Mouse (Mus musculus) gastrocnemius, postnatal 14 days (tissue): ENCODE data around the gene Podnl1. TPM values are rescaled to one million over a fixed set of nuclear protein-coding genes. Genes with fewer than 3 reads are reported as not detected.

ENCODE experiments used
- DNase-seq: peaks from one replicate; pipeline ENCODE4 v3.0.0; 2021; ENCODE audit warnings: mixed read lengths
- intact Hi-C: fragments of 180-260 bp; cut with DNase I; formaldehyde crosslinking; loops from one replicate; pipeline ENCODE4 v1.15.1; 2025; ENCODE audit warnings: low total_unique reads
- microRNA-seq, 2 experiments: library from miRNA; unstranded; fragments of <30 nt; microRNA quantifications; one replicate each; pipeline ENCODE4 v1.2.0; 2021
- total RNA-seq, 2 experiments: library from RNA; stranded (reverse); gene quantifications; 2 replicates each; pipeline ENCODE4 v1.2.3; 2021

Gene Podnl1
- total RNA-seq, 2 experiments from 2014 or later, result 0.10 TPM; not detected in 1

DNA sequence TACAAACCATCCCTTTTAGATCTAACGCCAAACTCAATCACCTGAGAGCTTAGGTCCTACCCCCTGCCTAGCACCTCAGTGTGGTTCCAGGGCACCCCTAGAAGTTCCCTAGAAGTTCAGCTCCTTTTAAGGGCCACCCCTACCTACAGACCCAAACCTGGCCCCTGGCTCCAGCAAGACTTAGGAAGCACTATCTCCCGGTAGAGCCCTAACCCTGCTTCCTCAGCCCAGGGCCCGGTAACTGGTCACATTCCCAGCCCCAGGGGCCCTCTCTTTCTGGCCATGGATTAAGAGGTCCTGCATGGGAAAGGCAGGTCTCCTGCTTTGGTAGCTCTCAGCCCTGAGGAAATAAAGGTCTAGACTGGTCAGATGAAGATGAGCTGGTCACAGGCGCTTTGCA is 54.2 kb downstream of the Podnl1 start:
- intact Hi-C loops, result loop anchor here (5.0 to 10.0 kb wide), 4 partner anchors 42 to 175 kb away; partner anchors contain the start of genes Il27ra and Rln3
- no peak for DNase-seq

DNA sequence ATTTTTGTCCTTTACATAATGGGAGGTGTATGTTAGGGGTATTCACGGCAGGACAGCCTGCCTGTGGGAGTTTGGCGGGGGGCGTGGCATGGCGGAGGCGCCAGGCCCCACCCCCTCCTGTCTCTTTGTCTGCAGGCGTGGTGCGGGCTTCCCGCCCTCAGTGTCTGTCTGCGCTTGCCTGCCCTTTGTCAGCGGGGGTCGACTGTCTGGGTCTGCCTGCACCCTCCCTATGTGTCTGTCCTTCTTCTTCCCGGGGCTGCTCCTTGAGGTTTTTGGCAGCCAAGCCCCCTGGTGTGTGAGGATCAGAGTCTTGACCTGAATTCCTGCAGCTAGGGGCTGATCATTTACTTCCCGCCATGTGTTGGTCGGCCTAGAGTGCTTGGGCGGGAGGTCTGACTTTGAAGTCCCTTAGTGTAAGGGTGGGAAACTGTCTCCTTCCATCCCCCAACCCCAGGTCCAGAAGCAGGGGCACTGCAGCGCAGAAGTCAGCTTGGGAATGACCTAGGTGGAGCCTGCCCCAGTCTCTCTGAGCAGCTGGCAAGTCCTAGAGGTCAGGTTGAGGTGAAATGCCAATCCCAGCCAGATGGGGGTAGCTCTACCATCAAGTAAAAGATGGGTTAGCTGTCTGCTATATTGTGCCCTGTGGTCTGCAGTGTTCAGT is 54.9 kb downstream of the Podnl1 start:
- intact Hi-C loops, result loop anchor here (5.0 to 10.0 kb wide), 3 partner anchors 42 to 174 kb away; no protein-coding TSS in a partner anchor
- DNase-seq, result peak; percentile 39

Small RNA genes lying within 50 kb of the gene (microRNA-seq; reads per million reads assigned to microRNA genes)
- 0 reads per million in 2 experiments for gene Gm25110
- gene Mir181c, result 645 to 952 reads per million in 2 experiments
- 666 to 843 reads per million in 2 experiments for gene Mir181d
- gene Mir709, result 0 reads per million in 2 experiments

Other genes starting within 250 kb of the Podnl1 start
- gene Adgrl1, start 225.9 kb upstream of the Podnl1 start, total RNA-seq, result 10 to 100 TPM; 16.2 to 17.2 TPM
- gene Gm10644, start 170.8 kb upstream of the Podnl1 start, total RNA-seq, result under 1 TPM; 0.11 to 0.14 TPM
- 1 to 10 TPM; 2.0 to 3.1 TPM for gene Asf1b, start 170.5 kb upstream of the Podnl1 start, total RNA-seq
- 100 to 1,000 TPM; 319 to 324 TPM for gene Prkaca, start 153.0 kb upstream of the Podnl1 start, total RNA-seq
- 10 to 100 TPM; 17.8 to 22.1 TPM for gene Samd1, start 128.3 kb upstream of the Podnl1 start, total RNA-seq
- not detected for gene 1700067K01Rik, start 124.5 kb upstream of the Podnl1 start, total RNA-seq
- 1 to 10 TPM; 2.9 to 4.2 TPM for gene 2210011C24Rik, start 113.8 kb upstream of the Podnl1 start, total RNA-seq
- under 1 TPM; 0.25 to 0.51 TPM for gene Palm3, start 104.5 kb upstream of the Podnl1 start, total RNA-seq
- 1 to 10 TPM in 1 of 2 experiments, under 1 TPM in 1; 0.84 to 1.1 TPM for gene Il27ra, start 83.4 kb upstream of the Podnl1 start, total RNA-seq
- not detected for gene Rln3, start 81.0 kb upstream of the Podnl1 start, total RNA-seq
- gene Gm10643, start 60.9 kb upstream of the Podnl1 start, total RNA-seq, result 1 to 10 TPM; 2.6 TPM
- 1 to 10 TPM; 5.2 to 5.9 TPM for gene Rfx1, start 59.2 kb upstream of the Podnl1 start, total RNA-seq
- gene Dcaf15, start 21.2 kb upstream of the Podnl1 start, total RNA-seq, result 1 to 10 TPM; 5.8 to 7.1 TPM
- gene Cc2d1a, start 21.9 kb downstream of the Podnl1 start, total RNA-seq, result 10 to 100 TPM; 12.1 to 12.6 TPM
- gene 4930432K21Rik, start 22.0 kb downstream of the Podnl1 start, total RNA-seq, result under 1 TPM; 0.27 to 0.62 TPM
- under 1 TPM in 1 of 2 experiments, not detected in 1; 0.43 TPM for gene Nanos3, start 59.2 kb downstream of the Podnl1 start, total RNA-seq
- gene Zswim4, start 111.1 kb downstream of the Podnl1 start, total RNA-seq, result 1 to 10 TPM; 5.8 to 6.8 TPM
- 100 to 1,000 TPM; 158 to 171 TPM for gene D8Ertd738e, start 123.7 kb downstream of the Podnl1 start, total RNA-seq
- gene Mri1, start 131.3 kb downstream of the Podnl1 start, total RNA-seq, result 10 to 100 TPM; 11.8 to 16.6 TPM
- gene Ccdc130, start 144.4 kb downstream of the Podnl1 start, total RNA-seq, result 10 to 100 TPM in 1 of 2 experiments, 1 to 10 TPM in 1; 9.6 to 10.1 TPM